8 mouse cellular contexts compared by ENCODE assay signal in the genomic region with DNA sequence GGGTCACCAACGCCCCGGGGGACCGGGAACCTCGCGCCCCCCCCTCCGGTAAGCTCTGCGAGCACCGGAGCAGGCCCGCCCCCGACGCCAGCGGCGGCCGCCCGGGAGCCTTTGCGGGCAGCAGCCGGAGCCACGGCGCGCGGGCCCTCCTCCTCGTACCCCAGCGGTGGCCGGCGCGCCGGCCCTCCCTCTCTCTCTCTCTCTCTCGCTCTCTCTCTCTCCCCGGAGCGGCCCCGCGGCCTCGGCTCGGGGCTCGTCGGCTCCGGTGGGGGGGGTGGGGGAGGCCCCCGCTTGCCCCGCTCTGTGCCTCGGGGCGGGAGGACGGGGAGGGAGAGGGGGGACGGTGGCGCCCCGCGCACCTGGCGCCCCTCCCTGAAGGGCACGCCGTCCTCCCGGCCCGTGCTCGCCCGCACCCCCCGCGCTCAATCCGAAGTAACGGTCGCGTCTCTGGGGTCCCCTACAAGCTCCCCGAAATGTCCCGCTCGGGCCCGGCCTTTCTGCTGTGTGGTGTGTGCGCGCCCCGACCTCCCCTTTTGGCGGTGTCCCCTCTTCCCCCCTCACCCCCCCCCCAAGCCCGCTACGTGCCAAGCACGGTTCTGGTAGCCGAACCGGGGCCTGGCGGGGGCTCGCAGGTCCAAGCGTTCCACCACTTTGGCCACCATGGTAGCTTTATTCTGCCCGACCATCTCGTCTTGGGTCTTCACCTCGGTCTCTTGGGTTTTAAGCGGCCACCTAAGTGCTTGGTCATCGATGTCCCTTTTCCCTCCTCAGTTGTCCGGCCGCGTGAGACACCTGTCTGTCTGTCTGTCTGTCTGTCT. TPM values are rescaled to one million over a fixed set of nuclear protein-coding genes. Genes with fewer than 3 reads are reported as not detected.
DNase-seq lines count a peak whose midpoint lies in the region; ATAC-seq and TF ChIP-seq lines count a peak whose summit lies in the region.

No protein-coding gene starts in this region.

- H3K27me3 ChIP-seq in kidney, embryonic 15.5 days, result no peaks in the 10 kb centered on the region
- H3K27me3 ChIP-seq in embryonic facial prominence, embryonic 14.5 days (replicated peaks; ENCODE audit: control insufficient read depth, insufficient read depth, low read length), result no peaks in the 10 kb centered on the region
- no peaks in the 10 kb centered on the region for H3K27me3 ChIP-seq in midbrain, embryonic 16.5 days (ENCODE audit: control insufficient read depth, insufficient read depth, low read depth, low read length)

- in situ Hi-C loops in ES-E14 (cut with MboI; ENCODE audit: low sequenced_read_pairs in 2 of 2, unreplicated experiment in 2 of 2), result no loop called here

- peak overlapping the region; percentile 85 for H3K4me3 ChIP-seq in kidney, embryonic 15.5 days (replicated peaks)
- H3K4me3 ChIP-seq in ES-E14 (ENCODE audit: insufficient read depth in 1 of 2, low read depth in 1 of 2, low read length in 2 of 2, poor library complexity in 1 of 2, severe bottlenecking in 1 of 2), result peak overlapping the region; percentile 86 to 98
- peak overlapping the region; percentile 95 for H3K4me3 ChIP-seq in embryonic facial prominence, embryonic 14.5 days (ENCODE audit: low read depth, low read length)
- peak overlapping the region; percentile 92 for H3K4me3 ChIP-seq in midbrain, embryonic 16.5 days (ENCODE audit: low read depth, low read length)

- H3K9me3 ChIP-seq in kidney, embryonic 15.5 days (replicated peaks), result no peaks in the 10 kb centered on the region
- no peaks in the 10 kb centered on the region for H3K9me3 ChIP-seq in ES-E14 (ENCODE audit: control insufficient read depth, insufficient read depth, low read depth, low read length)
- H3K9me3 ChIP-seq in embryonic facial prominence, embryonic 14.5 days (ENCODE audit: control insufficient read depth, low read length), result no peaks in the 10 kb centered on the region
- no peaks in the 10 kb centered on the region for H3K9me3 ChIP-seq in midbrain, embryonic 16.5 days (replicated peaks; ENCODE audit: control insufficient read depth, low read length, poor library complexity, severe bottlenecking)

- no peak for DNase-seq in kidney, postnatal 14 days
- DNase-seq in ES-E14 (ENCODE audit: low read depth, low spot score), result no peak
- no peak for DNase-seq in embryonic facial prominence, embryonic 14.5 days (ENCODE audit: low spot score)
- peak; percentile 58 for DNase-seq in induced T-regulatory cell, adult 2 months (ENCODE audit: low read depth)
- no peak for DNase-seq in layer of hippocampus, adult 9-11 months
- no peak for DNase-seq in gastrocnemius, adult 8-10 months (ENCODE audit: low spot score in 2 of 2)

- peak overlapping the region; percentile 95 for H3K9ac ChIP-seq in kidney, embryonic 15.5 days
- peak overlapping the region; percentile 95 for H3K9ac ChIP-seq in ES-E14 (ENCODE audit: insufficient read depth, low read depth, low read length, poor library complexity, severe bottlenecking)
- H3K9ac ChIP-seq in embryonic facial prominence, embryonic 14.5 days (ENCODE audit: low read depth, low read length), result peak overlapping the region; percentile 98
- H3K9ac ChIP-seq in midbrain, embryonic 16.5 days (ENCODE audit: low read depth, low read length), result peak overlapping the region; percentile 98

- peak overlapping the region; percentile 80 for H3K4me2 ChIP-seq in kidney, embryonic 15.5 days
- peak overlapping the region; percentile 88 for H3K4me2 ChIP-seq in embryonic facial prominence, embryonic 14.5 days (ENCODE audit: low read depth, low read length)
- H3K4me2 ChIP-seq in midbrain, embryonic 16.5 days (ENCODE audit: low read length), result peak overlapping the region; percentile 90

- peak overlapping the region; percentile 84 for H3K27ac ChIP-seq in kidney, embryonic 15.5 days
- H3K27ac ChIP-seq in ES-E14 (ENCODE audit: insufficient read depth, low read depth, low read length, poor library complexity, severe bottlenecking), result peak overlapping the region; percentile 92
- peak overlapping the region; percentile 88 for H3K27ac ChIP-seq in embryonic facial prominence, embryonic 14.5 days (replicated peaks; ENCODE audit: low read depth, low read length)
- peak overlapping the region; percentile 84 for H3K27ac ChIP-seq in midbrain, embryonic 16.5 days (ENCODE audit: low read length)

- WGBS in kidney, embryonic 15.5 days, result under 1% methylated on average over 41 of the region's 83 CpGs
- WGBS in embryonic facial prominence, embryonic 14.5 days, result 0% methylated on average over 10 of the region's 83 CpGs
- under 1% methylated on average over 22 of the region's 83 CpGs for WGBS in midbrain, embryonic 16.5 days

- H3K4me1 ChIP-seq in kidney, embryonic 15.5 days, result peaks cover 48% of the 10 kb centered on the region
- H3K4me1 ChIP-seq in ES-E14 (ENCODE audit: control insufficient read depth in 2 of 2, insufficient read depth in 2 of 2, low read length in 2 of 2, poor library complexity in 1 of 2), result peaks cover 2 to 13% of the 10 kb centered on the region in 2 experiments; a peak in 3 of 4 replicates
- H3K4me1 ChIP-seq in embryonic facial prominence, embryonic 14.5 days (ENCODE audit: control insufficient read depth, insufficient read depth, low read length), result peaks cover 6% of the 10 kb centered on the region; the same call in 1 of the 2 replicates
- H3K4me1 ChIP-seq in midbrain, embryonic 16.5 days (ENCODE audit: control insufficient read depth, insufficient read depth, low read length), result peaks cover 41% of the 10 kb centered on the region

- peak; percentile 40 for ATAC-seq in kidney, embryonic 15.5 days (replicated peaks; ENCODE audit: low FRiP score)
- peak; percentile 27; the same call in 1 of the 2 replicates for ATAC-seq in embryonic facial prominence, embryonic 14.5 days (ENCODE audit: low read depth)
- ATAC-seq in midbrain, embryonic 16.5 days, result 0 out of 2 replicates have a peak, but pooled peaks have one; percentile 23

- peaks cover 7% of the 10 kb centered on the region; the same call in 1 of the 2 replicates for H3K36me3 ChIP-seq in kidney, embryonic 15.5 days
- H3K36me3 ChIP-seq in ES-E14 (ENCODE audit: control insufficient read depth, insufficient read depth, low read length, poor library complexity, severe bottlenecking), result peaks cover 6% of the 10 kb centered on the region; the same call in 1 of the 2 replicates
- H3K36me3 ChIP-seq in embryonic facial prominence, embryonic 14.5 days (ENCODE audit: control insufficient read depth, insufficient read depth, low read length), result 0 out of 2 replicates have a peak, but pooled peaks cover 7% of the 10 kb centered on the region
- no peaks in the 10 kb centered on the region for H3K36me3 ChIP-seq in midbrain, embryonic 16.5 days (ENCODE audit: control insufficient read depth, insufficient read depth, low read length)

TF ChIP-seq in ES-E14, 5 proteins besides CTCF, POLR2A, EP300 and RAD21:
- TF ChIP-seq HCFC1 (IDR thresholded peaks at IDR 0.05; ENCODE audit: borderline replicate concordance, insufficient read depth, low read length) (no peak), MAFK (IDR thresholded peaks at IDR 0.05; ENCODE audit: insufficient read depth, low read depth, low read length) (no peak), CHD2 (IDR thresholded peaks at IDR 0.05; ENCODE audit: low read depth, low read length) (no peak), ZNF384 (IDR thresholded peaks at IDR 0.05; ENCODE audit: low read depth, low read length) (no peak), ZC3H11A (IDR thresholded peaks at IDR 0.05; ENCODE audit: borderline replicate concordance, low read depth, low read length) (no peak)
TF ChIP-seq in ES-E14: peak in this region for 0.

RNA-seq across cellular contexts. Expression of a gene that starts 7.6 kb away (rescaled TPM):
- 13.2 and 14.7 TPM in 2 replicates for polyA plus RNA-seq in kidney, embryonic 15.5 days (2015; fragmentation: Nextera tagmentation; extraction: Ambion mirVana)
- 24.7 and 40.3 TPM in 2 replicates for total RNA-seq in ES-E14 (2012; rRNA removed)
- polyA plus RNA-seq in embryonic facial prominence, embryonic 14.5 days (2014; fragmentation: Nextera tagmentation; extraction: Ambion mirVana), result 8.9 and 9.4 TPM in 2 replicates
- 19.3 and 19.4 TPM in 2 replicates for polyA plus RNA-seq in midbrain, embryonic 16.5 days (2015; fragmentation: Nextera tagmentation; extraction: Ambion mirVana)
- 10 to 100 TPM; 21.2 to 25.5 (median 22.6) TPM for total RNA-seq in gastrocnemius, adult 8-10 months (2022)

RNA-seq across cellular contexts. Expression of a gene that starts 8.5 kb away (rescaled TPM):
- polyA plus RNA-seq in kidney, embryonic 15.5 days (2015; fragmentation: Nextera tagmentation; extraction: Ambion mirVana), result 55.9 and 57.7 TPM in 2 replicates
- total RNA-seq in ES-E14 (2012; rRNA removed), result 35.7 and 41.7 TPM in 2 replicates
- 49.8 and 52.0 TPM in 2 replicates for polyA plus RNA-seq in embryonic facial prominence, embryonic 14.5 days (2014; fragmentation: Nextera tagmentation; extraction: Ambion mirVana)
- polyA plus RNA-seq in midbrain, embryonic 16.5 days (2015; fragmentation: Nextera tagmentation; extraction: Ambion mirVana), result 76.3 and 80.5 TPM in 2 replicates
- 10 to 100 TPM; 10.5 to 11.7 (median 11.2) TPM for total RNA-seq in gastrocnemius, adult 8-10 months (2022)

RNA-seq across cellular contexts. Expression of a gene that starts 22.3 kb away (rescaled TPM):
- 0.45 TPM in 1 of 2 replicates, not detected in the other for polyA plus RNA-seq in kidney, embryonic 15.5 days (2015; fragmentation: Nextera tagmentation; extraction: Ambion mirVana)
- 0.36 and 0.48 TPM in 2 replicates for total RNA-seq in ES-E14 (2012; rRNA removed)
- 0.30 TPM in 1 of 2 replicates, not detected in the other for polyA plus RNA-seq in embryonic facial prominence, embryonic 14.5 days (2014; fragmentation: Nextera tagmentation; extraction: Ambion mirVana)
- polyA plus RNA-seq in midbrain, embryonic 16.5 days (2015; fragmentation: Nextera tagmentation; extraction: Ambion mirVana), result not detected in 2 replicates
- total RNA-seq in gastrocnemius, adult 8-10 months (2022), result not detected

RNA-seq across cellular contexts. Expression of a gene that starts 22.5 kb away (rescaled TPM):
- 337 and 348 TPM in 2 replicates for polyA plus RNA-seq in kidney, embryonic 15.5 days (2015; fragmentation: Nextera tagmentation; extraction: Ambion mirVana)
- 259 and 297 TPM in 2 replicates for total RNA-seq in ES-E14 (2012; rRNA removed)
- polyA plus RNA-seq in embryonic facial prominence, embryonic 14.5 days (2014; fragmentation: Nextera tagmentation; extraction: Ambion mirVana), result 430 and 472 TPM in 2 replicates
- polyA plus RNA-seq in midbrain, embryonic 16.5 days (2015; fragmentation: Nextera tagmentation; extraction: Ambion mirVana), result 496 and 512 TPM in 2 replicates
- 100 to 1,000 TPM; 118 to 137 (median 128) TPM for total RNA-seq in gastrocnemius, adult 8-10 months (2022)

RNA-seq across cellular contexts. Expression of a gene that starts 33.9 kb away (rescaled TPM):
- 0.06 and 0.09 TPM in 2 replicates for polyA plus RNA-seq in kidney, embryonic 15.5 days (2015; fragmentation: Nextera tagmentation; extraction: Ambion mirVana)
- 0.95 and 2.6 TPM in 2 replicates for total RNA-seq in ES-E14 (2012; rRNA removed)
- 0.21 and 0.26 TPM in 2 replicates for polyA plus RNA-seq in embryonic facial prominence, embryonic 14.5 days (2014; fragmentation: Nextera tagmentation; extraction: Ambion mirVana)
- polyA plus RNA-seq in midbrain, embryonic 16.5 days (2015; fragmentation: Nextera tagmentation; extraction: Ambion mirVana), result 0.12 and 0.18 TPM in 2 replicates
- total RNA-seq in gastrocnemius, adult 8-10 months (2022), result under 1 TPM in 2 of 4 experiments, not detected in 2; 0.02 to 0.54 TPM
